7 mouse cellular contexts compared by ENCODE assay signal in genomic region chr1:159911006-159911405, GRCm38 (mm10).
DNase-seq lines count a peak whose midpoint lies in the region; ATAC-seq lines count a peak whose summit lies in the region.

No protein-coding gene starts in this region.

- H3K9ac ChIP-seq in limb, embryonic 11.5 days (ENCODE audit: low read length), result no peak overlapping the region
- no peak overlapping the region for H3K9ac ChIP-seq in kidney, embryonic 14.5 days (ENCODE audit: low read depth, low read length)

- no peak overlapping the region for H3K4me3 ChIP-seq in limb, embryonic 11.5 days (ENCODE audit: low read depth, low read length)
- no peak overlapping the region for H3K4me3 ChIP-seq in limb, embryonic 10.5 days
- no peak overlapping the region for H3K4me3 ChIP-seq in kidney, embryonic 14.5 days (ENCODE audit: low read length)

- no peak overlapping the region for H3K27ac ChIP-seq in limb, embryonic 11.5 days (replicated peaks; ENCODE audit: low read depth, low read length)
- H3K27ac ChIP-seq in limb, embryonic 10.5 days, result no peak overlapping the region
- H3K27ac ChIP-seq in kidney, embryonic 14.5 days (ENCODE audit: low read depth, low read length), result no peak overlapping the region

- H3K27me3 ChIP-seq in limb, embryonic 11.5 days (ENCODE audit: control insufficient read depth, insufficient read depth, low read length), result no peaks in the 10 kb centered on the region
- H3K27me3 ChIP-seq in limb, embryonic 10.5 days (ENCODE audit: low read depth, poor library complexity, severe bottlenecking), result no peaks in the 10 kb centered on the region
- no peaks in the 10 kb centered on the region for H3K27me3 ChIP-seq in kidney, embryonic 14.5 days (ENCODE audit: control insufficient read depth, insufficient read depth, low read length)

- no peaks in the 10 kb centered on the region for H3K36me3 ChIP-seq in limb, embryonic 11.5 days (ENCODE audit: control insufficient read depth, insufficient read depth, low read length)
- H3K36me3 ChIP-seq in limb, embryonic 10.5 days, result no peaks in the 10 kb centered on the region
- H3K36me3 ChIP-seq in kidney, embryonic 14.5 days (ENCODE audit: control insufficient read depth, insufficient read depth, low read length), result no peaks in the 10 kb centered on the region

- no peak for ATAC-seq in limb, embryonic 11.5 days (ENCODE audit: insufficient number of reproducible peaks, low FRiP score, low TSS enrichment, low read depth)
- 0 out of 2 replicates have a peak, but pooled peaks have one; percentile 57 for ATAC-seq in kidney, embryonic 14.5 days (ENCODE audit: low FRiP score, low TSS enrichment)
- ATAC-seq in megakaryocyte, adult 5-6 weeks (ENCODE audit: poor library complexity, severe bottlenecking), result peak; percentile 96

- H3K4me1 ChIP-seq in limb, embryonic 11.5 days (ENCODE audit: control insufficient read depth, insufficient read depth, low read length), result no peaks in the 10 kb centered on the region
- H3K4me1 ChIP-seq in limb, embryonic 10.5 days, result no peaks in the 10 kb centered on the region
- H3K4me1 ChIP-seq in kidney, embryonic 14.5 days (ENCODE audit: control insufficient read depth, insufficient read depth, low read length), result no peaks in the 10 kb centered on the region

- WGBS in limb, embryonic 11.5 days, result 50% methylated on average over 5 of the region's 5 CpGs
- 40% methylated on average over 5 of the region's 5 CpGs for WGBS in limb, embryonic 10.5 days
- 41% methylated on average over 5 of the region's 5 CpGs for WGBS in kidney, embryonic 14.5 days

- DNase-seq in limb, embryonic 11.5 days (ENCODE audit: low spot score), result peak; percentile 32
- no peak for DNase-seq in limb, embryonic 10.5 days (ENCODE audit: low spot score)
- DNase-seq in WW6 (ENCODE audit: low read depth, low spot score), result peak; percentile 7
- peak; percentile 69 for DNase-seq in embryo, embryonic 11 days
- DNase-seq in thymus, postnatal 25 days, result peak; percentile 77

- H3K4me2 ChIP-seq in limb, embryonic 11.5 days (ENCODE audit: low read depth, severe bottlenecking), result no peak overlapping the region
- no peak overlapping the region for H3K4me2 ChIP-seq in kidney, embryonic 14.5 days (replicated peaks; ENCODE audit: low read depth, low read length)

- no peaks in the 10 kb centered on the region for H3K9me3 ChIP-seq in limb, embryonic 11.5 days (ENCODE audit: control insufficient read depth, low read length)
- no peaks in the 10 kb centered on the region for H3K9me3 ChIP-seq in limb, embryonic 10.5 days (replicated peaks)
- H3K9me3 ChIP-seq in kidney, embryonic 14.5 days (ENCODE audit: control insufficient read depth, low read length), result no peaks in the 10 kb centered on the region
